Mouse (Mus musculus): ENCODE measurements around the gene Cyth4. TPM values are rescaled to one million over a fixed set of nuclear protein-coding genes. Genes with fewer than 3 reads are reported as not detected.

Cyth4 gene
- polyA plus RNA-seq, 1 experiment: 105 TPM

GRCm38 (mm10) chr15:78633413-78633812, 36.6 kb downstream of the Cyth4 start:
- TF ChIP-seq POLR2A (IDR thresholded peaks at IDR 0.05; ENCODE audit: borderline replicate concordance, control insufficient read depth, low read depth, low read length): no peak
- TF ChIP-seq CTCF (IDR thresholded peaks at IDR 0.05; ENCODE audit: control insufficient read depth, insufficient read depth, low read length): no peak
- no peak overlapping the region for H3K27ac ChIP-seq (ENCODE audit: control insufficient read depth, insufficient read depth, low read depth, low read length, poor library complexity)
- H3K4me1 ChIP-seq (ENCODE audit: control insufficient read depth, insufficient read depth, low read length): no peaks in the 10 kb centered on the region
- WGBS: 86% methylated on average over 5 of the region's 5 CpGs
- no peak overlapping the region for H3K4me3 ChIP-seq (replicated peaks; ENCODE audit: control insufficient read depth, low read depth, low read length)

DNA sequence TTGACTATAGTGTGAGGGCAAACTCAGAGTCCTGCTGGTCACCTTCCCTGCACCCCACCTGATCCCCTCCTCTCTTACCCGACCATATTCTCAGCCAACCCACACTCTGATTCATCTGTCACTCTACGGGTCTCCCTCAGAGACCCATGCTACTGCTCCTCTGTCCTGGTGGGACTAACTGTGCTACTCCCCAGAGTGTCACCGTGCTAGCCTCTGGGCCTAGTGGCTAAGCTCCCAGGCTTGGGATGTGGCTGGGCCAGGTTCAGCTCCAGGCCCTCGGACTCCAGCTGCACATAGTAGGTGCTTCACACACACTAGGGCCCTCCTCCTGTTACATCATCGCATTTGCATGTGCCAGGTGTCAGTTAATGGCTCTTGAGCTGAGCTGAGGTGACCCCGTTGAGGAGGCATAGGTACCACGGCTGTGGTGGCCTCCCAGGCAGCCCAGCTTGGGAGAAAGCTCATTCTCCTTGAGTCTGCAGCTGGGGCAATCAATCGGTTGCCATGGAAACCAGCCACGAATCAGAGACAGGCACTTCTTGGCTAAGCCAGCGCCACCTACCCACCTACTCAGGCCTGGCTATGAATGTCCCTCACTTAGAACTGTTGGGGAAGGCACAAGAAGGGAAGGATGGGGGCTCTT, 37.4 kb downstream of the Cyth4 start:
- no peak for TF ChIP-seq CTCF (IDR thresholded peaks at IDR 0.05; ENCODE audit: control insufficient read depth, insufficient read depth, low read length)
- no peak for TF ChIP-seq POLR2A (IDR thresholded peaks at IDR 0.05; ENCODE audit: borderline replicate concordance, control insufficient read depth, low read depth, low read length)
- H3K4me3 ChIP-seq (replicated peaks; ENCODE audit: control insufficient read depth, low read depth, low read length): no peak overlapping the region
- 53% methylated on average over 10 of the region's 10 CpGs for WGBS
- H3K27ac ChIP-seq (ENCODE audit: control insufficient read depth, insufficient read depth, low read depth, low read length, poor library complexity): no peak overlapping the region
- no peaks in the 10 kb centered on the region for H3K4me1 ChIP-seq (ENCODE audit: control insufficient read depth, insufficient read depth, low read length)

GRCm38 (mm10) chr15:78635231-78635630, 38.4 kb downstream of the Cyth4 start:
- no peak overlapping the region for H3K27ac ChIP-seq (ENCODE audit: control insufficient read depth, insufficient read depth, low read depth, low read length, poor library complexity)
- H3K4me1 ChIP-seq (ENCODE audit: control insufficient read depth, insufficient read depth, low read length): no peaks in the 10 kb centered on the region
- WGBS: 66% methylated on average over 7 of the region's 7 CpGs
- no peak for TF ChIP-seq CTCF (IDR thresholded peaks at IDR 0.05; ENCODE audit: control insufficient read depth, insufficient read depth, low read length)
- TF ChIP-seq POLR2A (IDR thresholded peaks at IDR 0.05; ENCODE audit: borderline replicate concordance, control insufficient read depth, low read depth, low read length): no peak
- no peak overlapping the region for H3K4me3 ChIP-seq (replicated peaks; ENCODE audit: control insufficient read depth, low read depth, low read length)

DNA sequence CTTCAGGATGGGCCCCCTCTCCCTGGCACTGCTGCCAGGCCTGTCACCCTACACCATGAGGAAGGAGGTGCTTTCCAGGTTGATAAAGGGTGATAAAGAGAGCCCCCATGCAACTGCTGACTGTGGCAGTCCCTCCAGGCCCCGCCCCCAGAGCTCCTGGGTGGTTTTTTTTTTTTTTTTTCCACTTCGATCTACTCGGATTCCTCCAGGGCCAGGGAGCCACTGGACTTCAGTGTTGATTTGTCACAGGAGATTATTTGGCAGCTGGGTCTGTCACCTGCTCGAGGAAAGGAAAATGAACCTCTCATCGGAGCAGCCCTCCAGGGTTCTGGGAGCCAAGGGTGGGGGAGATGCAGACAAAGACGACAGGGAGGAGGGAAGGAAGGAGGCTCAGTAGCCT, 46.8 kb downstream of the Cyth4 start:
- TF ChIP-seq CTCF (IDR thresholded peaks at IDR 0.05; ENCODE audit: control insufficient read depth, insufficient read depth, low read length): no peak
- TF ChIP-seq POLR2A (IDR thresholded peaks at IDR 0.05; ENCODE audit: borderline replicate concordance, control insufficient read depth, low read depth, low read length): no peak
- no peaks in the 10 kb centered on the region for H3K4me1 ChIP-seq (ENCODE audit: control insufficient read depth, insufficient read depth, low read length)
- no peak overlapping the region for H3K27ac ChIP-seq (ENCODE audit: control insufficient read depth, insufficient read depth, low read depth, low read length, poor library complexity)
- H3K4me3 ChIP-seq (replicated peaks; ENCODE audit: control insufficient read depth, low read depth, low read length): no peak overlapping the region
- 34% methylated on average over 6 of the region's 6 CpGs for WGBS

- TF ChIP-seq CTCF (IDR thresholded peaks at IDR 0.05; ENCODE audit: control insufficient read depth, insufficient read depth, low read length) (no peak), POLR2A (IDR thresholded peaks at IDR 0.05; ENCODE audit: borderline replicate concordance, control insufficient read depth, low read depth, low read length) (no peak)
Observed at GRCm38 (mm10) chr15:78644606-78645005, 47.8 kb downstream of the Cyth4 start.

GRCm38 (mm10) chr15:78647746-78648145, 50.9 kb downstream of the Cyth4 start:
- Histone ChIP-seq H3K4me3 (replicated peaks; ENCODE audit: control insufficient read depth, low read depth, low read length) (no peak overlapping the region), H3K4me1 (ENCODE audit: control insufficient read depth, insufficient read depth, low read length) (no peaks in the 10 kb centered on the region), H3K27ac (ENCODE audit: control insufficient read depth, insufficient read depth, low read depth, low read length, poor library complexity) (no peak overlapping the region)
- no peak for TF ChIP-seq CTCF (IDR thresholded peaks at IDR 0.05; ENCODE audit: control insufficient read depth, insufficient read depth, low read length)
- no peak for TF ChIP-seq POLR2A (IDR thresholded peaks at IDR 0.05; ENCODE audit: borderline replicate concordance, control insufficient read depth, low read depth, low read length)
- WGBS: 72% methylated on average over 4 of the region's 4 CpGs

More at GRCm38 (mm10) chr15:78644606-78645005, 47.8 kb downstream of the Cyth4 start:
- WGBS: 25% methylated on average over 8 of the region's 8 CpGs
- Histone ChIP-seq H3K4me1 (ENCODE audit: control insufficient read depth, insufficient read depth, low read length) (no peaks in the 10 kb centered on the region), H3K4me3 (replicated peaks; ENCODE audit: control insufficient read depth, low read depth, low read length) (no peak overlapping the region), H3K27ac (ENCODE audit: control insufficient read depth, insufficient read depth, low read depth, low read length, poor library complexity) (no peak overlapping the region)

GRCm38 (mm10) chr15:78651169-78651568, 54.3 kb downstream of the Cyth4 start:
- Histone ChIP-seq H3K27ac (ENCODE audit: control insufficient read depth, insufficient read depth, low read depth, low read length, poor library complexity) (no peak overlapping the region), H3K4me3 (replicated peaks; ENCODE audit: control insufficient read depth, low read depth, low read length) (no peak overlapping the region), H3K4me1 (ENCODE audit: control insufficient read depth, insufficient read depth, low read length) (no peaks in the 10 kb centered on the region)
- no peak for TF ChIP-seq POLR2A (IDR thresholded peaks at IDR 0.05; ENCODE audit: borderline replicate concordance, control insufficient read depth, low read depth, low read length)
- TF ChIP-seq CTCF (IDR thresholded peaks at IDR 0.05; ENCODE audit: control insufficient read depth, insufficient read depth, low read length): no peak
- 47% methylated on average over 4 of the region's 4 CpGs for WGBS

DNA sequence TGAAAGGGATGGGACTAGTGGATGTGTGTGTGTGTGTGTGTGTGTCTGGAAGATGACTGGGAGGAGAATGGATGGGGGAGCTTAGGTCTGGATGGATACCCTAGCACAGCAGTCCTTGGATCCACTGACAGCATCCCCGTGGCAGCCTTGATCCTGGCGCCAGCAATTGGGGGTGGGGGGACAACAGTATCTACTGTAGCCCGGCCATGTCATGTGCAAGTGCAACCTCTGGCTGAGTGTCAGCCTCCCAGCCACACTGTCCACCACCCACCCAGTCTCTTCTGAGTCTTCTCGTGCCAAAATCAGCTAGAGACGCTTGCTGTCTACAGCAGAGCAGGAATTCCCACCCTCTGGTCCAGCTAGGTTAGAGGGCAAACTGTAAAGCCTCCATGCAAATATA, 67.4 kb downstream of the Cyth4 start:
- TF ChIP-seq CTCF (IDR thresholded peaks at IDR 0.05; ENCODE audit: control insufficient read depth, insufficient read depth, low read length) (no peak), POLR2A (IDR thresholded peaks at IDR 0.05; ENCODE audit: borderline replicate concordance, control insufficient read depth, low read depth, low read length) (no peak)
- H3K27ac ChIP-seq (ENCODE audit: control insufficient read depth, insufficient read depth, low read depth, low read length, poor library complexity): no peak overlapping the region
- no peaks in the 10 kb centered on the region for H3K4me1 ChIP-seq (ENCODE audit: control insufficient read depth, insufficient read depth, low read length)
- no peak overlapping the region for H3K4me3 ChIP-seq (replicated peaks; ENCODE audit: control insufficient read depth, low read depth, low read length)
- WGBS: 70% methylated on average over 5 of the region's 5 CpGs
